Mouse (Mus musculus): Measurements from ENCODE around the gene Agmo. TPM values are rescaled to one million over a fixed set of nuclear protein-coding genes. Genes with fewer than 3 reads are reported as not detected.

The Agmo gene
- total RNA-seq, 1 experiment, result not detected

DNA sequence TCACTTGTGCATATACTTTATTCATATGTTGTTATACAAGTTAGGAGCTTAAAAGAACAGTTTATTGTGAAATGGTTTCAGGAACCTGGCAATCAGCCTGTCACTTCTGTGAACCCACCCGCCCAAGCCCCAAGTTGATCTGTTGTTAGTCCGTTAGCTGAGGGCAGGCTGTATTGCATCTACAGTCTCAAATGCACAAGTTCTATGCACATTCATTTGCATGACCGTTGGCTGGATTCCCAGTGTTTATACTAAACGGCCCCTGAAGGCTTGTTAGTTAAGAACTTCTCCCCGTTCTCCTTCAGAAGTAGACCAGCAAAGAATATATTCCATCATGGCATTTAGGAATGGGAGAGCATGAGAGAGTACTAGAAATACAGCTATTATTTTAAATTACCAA is 102.8 kb downstream of the Agmo start:
- in situ Hi-C loops (cut with MboI; ENCODE audit: low sequenced_read_pairs in 2 of 2, unreplicated experiment in 2 of 2), result no loop called here
- Histone ChIP-seq H3K4me3 (ENCODE audit: insufficient read depth in 1 of 2, low read depth in 1 of 2, low read length in 2 of 2, poor library complexity in 1 of 2, severe bottlenecking in 1 of 2) (no peak overlapping the region), H3K9ac (ENCODE audit: insufficient read depth, low read depth, low read length, poor library complexity, severe bottlenecking) (no peak overlapping the region), H3K9me3 (ENCODE audit: control insufficient read depth, insufficient read depth, low read depth, low read length) (no peaks in the 10 kb centered on the region), H3K4me1 (ENCODE audit: control insufficient read depth in 2 of 2, insufficient read depth in 2 of 2, low read length in 2 of 2, poor library complexity in 1 of 2) (no peaks in the 10 kb centered on the region), H3K27ac (ENCODE audit: insufficient read depth, low read depth, low read length, poor library complexity, severe bottlenecking) (no peak overlapping the region), H3K36me3 (ENCODE audit: control insufficient read depth, insufficient read depth, low read length, poor library complexity, severe bottlenecking) (no peaks in the 10 kb centered on the region)
- no peak for TF ChIP-seq HCFC1 (IDR thresholded peaks at IDR 0.05; ENCODE audit: borderline replicate concordance, insufficient read depth, low read length)
- TF ChIP-seq ZC3H11A (IDR thresholded peaks at IDR 0.05; ENCODE audit: borderline replicate concordance, low read depth, low read length), result no peak
- TF ChIP-seq CHD2 (IDR thresholded peaks at IDR 0.05; ENCODE audit: low read depth, low read length), result no peak
- no peak for TF ChIP-seq MAFK (IDR thresholded peaks at IDR 0.05; ENCODE audit: insufficient read depth, low read depth, low read length)
- TF ChIP-seq ZNF384 (IDR thresholded peaks at IDR 0.05; ENCODE audit: low read depth, low read length), result no peak
- DNase-seq (ENCODE audit: low read depth, low spot score), result no peak

DNA sequence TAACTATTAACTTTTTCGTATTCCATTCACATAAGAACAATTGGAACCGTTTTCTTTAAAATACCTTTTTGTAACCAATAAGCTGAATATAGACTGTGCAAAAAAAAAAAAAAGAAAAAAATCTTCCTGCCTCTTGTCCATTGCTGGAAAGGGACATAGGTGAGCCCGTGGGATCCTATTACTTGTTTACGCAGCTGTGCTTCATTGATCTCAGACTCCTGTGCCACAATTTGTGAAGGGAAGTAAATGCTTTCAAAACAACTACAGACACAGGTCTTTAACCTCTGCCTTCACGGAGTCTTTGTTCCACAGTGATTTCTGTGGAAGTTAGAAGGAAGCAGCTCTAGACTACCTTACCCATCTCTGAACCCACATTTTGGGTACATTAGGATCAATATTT is 104.3 kb downstream of the Agmo start:
- TF ChIP-seq HCFC1 (IDR thresholded peaks at IDR 0.05; ENCODE audit: borderline replicate concordance, insufficient read depth, low read length) (no peak), ZC3H11A (IDR thresholded peaks at IDR 0.05; ENCODE audit: borderline replicate concordance, low read depth, low read length) (no peak), MAFK (IDR thresholded peaks at IDR 0.05; ENCODE audit: insufficient read depth, low read depth, low read length) (no peak), ZNF384 (IDR thresholded peaks at IDR 0.05; ENCODE audit: low read depth, low read length) (no peak), CHD2 (IDR thresholded peaks at IDR 0.05; ENCODE audit: low read depth, low read length) (no peak)
- no peak overlapping the region for H3K4me3 ChIP-seq (ENCODE audit: insufficient read depth in 1 of 2, low read depth in 1 of 2, low read length in 2 of 2, poor library complexity in 1 of 2, severe bottlenecking in 1 of 2)
- DNase-seq (ENCODE audit: low read depth, low spot score), result no peak
- no peaks in the 10 kb centered on the region for H3K4me1 ChIP-seq (ENCODE audit: control insufficient read depth in 2 of 2, insufficient read depth in 2 of 2, low read length in 2 of 2, poor library complexity in 1 of 2)
- no peaks in the 10 kb centered on the region for H3K36me3 ChIP-seq (ENCODE audit: control insufficient read depth, insufficient read depth, low read length, poor library complexity, severe bottlenecking)
- no peak overlapping the region for H3K9ac ChIP-seq (ENCODE audit: insufficient read depth, low read depth, low read length, poor library complexity, severe bottlenecking)
- in situ Hi-C loops (cut with MboI; ENCODE audit: low sequenced_read_pairs in 2 of 2, unreplicated experiment in 2 of 2), result no loop called here
- H3K27ac ChIP-seq (ENCODE audit: insufficient read depth, low read depth, low read length, poor library complexity, severe bottlenecking), result no peak overlapping the region
- no peaks in the 10 kb centered on the region for H3K9me3 ChIP-seq (ENCODE audit: control insufficient read depth, insufficient read depth, low read depth, low read length)

DNA sequence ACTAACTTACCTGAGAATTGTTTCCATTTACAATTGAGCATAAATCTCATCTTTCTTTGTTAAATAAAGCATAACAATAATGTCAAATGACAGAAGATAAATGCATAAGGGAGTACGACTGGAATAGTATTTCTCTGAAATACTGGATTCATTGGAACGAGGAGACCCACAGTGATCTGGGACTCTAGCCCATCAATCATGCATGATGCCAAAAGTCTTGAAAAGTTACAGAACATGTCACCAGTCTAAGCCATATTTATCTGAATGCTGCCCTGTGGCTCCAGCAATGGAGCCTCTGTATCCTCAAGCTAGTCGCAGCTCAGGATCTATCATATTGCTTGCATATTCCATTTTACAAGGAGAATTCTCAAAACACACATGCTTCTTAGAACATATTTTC is 150.9 kb downstream of the Agmo start:
- Histone ChIP-seq H3K9me3 (ENCODE audit: control insufficient read depth, insufficient read depth, low read depth, low read length) (no peaks in the 10 kb centered on the region), H3K27ac (ENCODE audit: insufficient read depth, low read depth, low read length, poor library complexity, severe bottlenecking) (no peak overlapping the region), H3K9ac (ENCODE audit: insufficient read depth, low read depth, low read length, poor library complexity, severe bottlenecking) (no peak overlapping the region), H3K4me1 (ENCODE audit: control insufficient read depth in 2 of 2, insufficient read depth in 2 of 2, low read length in 2 of 2, poor library complexity in 1 of 2) (no peaks in the 10 kb centered on the region), H3K36me3 (ENCODE audit: control insufficient read depth, insufficient read depth, low read length, poor library complexity, severe bottlenecking) (no peaks in the 10 kb centered on the region), H3K4me3 (ENCODE audit: insufficient read depth in 1 of 2, low read depth in 1 of 2, low read length in 2 of 2, poor library complexity in 1 of 2, severe bottlenecking in 1 of 2) (no peak overlapping the region)
- DNase-seq (ENCODE audit: low read depth, low spot score), result no peak
- in situ Hi-C loops (cut with MboI; ENCODE audit: low sequenced_read_pairs in 2 of 2, unreplicated experiment in 2 of 2), result no loop called here
- no peak for TF ChIP-seq MAFK (IDR thresholded peaks at IDR 0.05; ENCODE audit: insufficient read depth, low read depth, low read length)
- TF ChIP-seq ZNF384 (IDR thresholded peaks at IDR 0.05; ENCODE audit: low read depth, low read length), result no peak
- TF ChIP-seq ZC3H11A (IDR thresholded peaks at IDR 0.05; ENCODE audit: borderline replicate concordance, low read depth, low read length), result no peak
- TF ChIP-seq HCFC1 (IDR thresholded peaks at IDR 0.05; ENCODE audit: borderline replicate concordance, insufficient read depth, low read length), result no peak
- TF ChIP-seq CHD2 (IDR thresholded peaks at IDR 0.05; ENCODE audit: low read depth, low read length), result no peak

DNA sequence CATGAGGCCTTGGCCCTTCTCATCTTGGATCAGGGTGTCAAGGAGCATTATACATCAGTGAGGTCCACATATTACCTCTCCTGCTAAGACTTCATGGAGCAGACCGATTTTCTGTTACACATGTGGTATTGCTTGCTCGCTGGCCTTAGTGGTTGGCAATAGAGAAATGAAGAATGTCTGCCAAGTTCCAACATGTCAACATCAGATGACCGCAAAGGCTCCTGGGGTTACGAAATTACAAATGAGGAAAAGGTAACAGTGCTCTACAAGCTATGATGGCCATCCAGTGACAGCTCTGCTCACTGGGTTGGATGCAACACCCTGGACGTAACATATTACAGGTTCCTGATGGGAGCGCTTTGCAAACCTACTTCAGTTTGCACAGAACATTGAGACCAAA is 161.1 kb downstream of the Agmo start:
- Histone ChIP-seq H3K9me3 (ENCODE audit: control insufficient read depth, insufficient read depth, low read depth, low read length) (no peaks in the 10 kb centered on the region), H3K9ac (ENCODE audit: insufficient read depth, low read depth, low read length, poor library complexity, severe bottlenecking) (no peak overlapping the region), H3K4me3 (ENCODE audit: insufficient read depth in 1 of 2, low read depth in 1 of 2, low read length in 2 of 2, poor library complexity in 1 of 2, severe bottlenecking in 1 of 2) (no peak overlapping the region), H3K4me1 (ENCODE audit: control insufficient read depth in 2 of 2, insufficient read depth in 2 of 2, low read length in 2 of 2, poor library complexity in 1 of 2) (no peaks in the 10 kb centered on the region), H3K36me3 (ENCODE audit: control insufficient read depth, insufficient read depth, low read length, poor library complexity, severe bottlenecking) (no peaks in the 10 kb centered on the region), H3K27ac (ENCODE audit: insufficient read depth, low read depth, low read length, poor library complexity, severe bottlenecking) (no peak overlapping the region)
- in situ Hi-C loops (cut with MboI; ENCODE audit: low sequenced_read_pairs in 2 of 2, unreplicated experiment in 2 of 2), result no loop called here
- no peak for DNase-seq (ENCODE audit: low read depth, low spot score)
- TF ChIP-seq HCFC1 (IDR thresholded peaks at IDR 0.05; ENCODE audit: borderline replicate concordance, insufficient read depth, low read length) (no peak), ZNF384 (IDR thresholded peaks at IDR 0.05; ENCODE audit: low read depth, low read length) (no peak), CHD2 (IDR thresholded peaks at IDR 0.05; ENCODE audit: low read depth, low read length) (no peak), ZC3H11A (IDR thresholded peaks at IDR 0.05; ENCODE audit: borderline replicate concordance, low read depth, low read length) (no peak)

DNA sequence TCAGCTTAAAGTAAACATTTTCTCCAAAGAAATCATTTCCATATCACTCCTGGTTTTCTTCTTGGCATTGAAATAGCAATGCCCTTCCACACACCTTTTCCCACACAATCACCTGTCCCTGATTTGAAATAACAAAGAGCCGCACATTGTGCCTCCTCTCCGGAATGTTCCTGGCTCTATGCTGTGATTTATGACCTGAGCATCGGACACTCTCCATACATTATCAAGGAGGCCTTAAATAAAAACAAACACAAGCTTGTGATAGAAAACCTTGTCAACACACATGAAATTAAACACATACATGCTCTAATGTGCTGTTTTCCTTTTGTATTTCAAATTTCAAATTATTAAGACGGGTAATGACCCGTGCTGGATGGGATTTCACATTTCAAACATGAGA is 184.9 kb downstream of the Agmo start:
- no peak for DNase-seq (ENCODE audit: low read depth, low spot score)
- Histone ChIP-seq H3K27ac (ENCODE audit: insufficient read depth, low read depth, low read length, poor library complexity, severe bottlenecking) (no peak overlapping the region), H3K9ac (ENCODE audit: insufficient read depth, low read depth, low read length, poor library complexity, severe bottlenecking) (no peak overlapping the region), H3K4me1 (ENCODE audit: control insufficient read depth in 2 of 2, insufficient read depth in 2 of 2, low read length in 2 of 2, poor library complexity in 1 of 2) (no peaks in the 10 kb centered on the region), H3K36me3 (ENCODE audit: control insufficient read depth, insufficient read depth, low read length, poor library complexity, severe bottlenecking) (no peaks in the 10 kb centered on the region), H3K4me3 (ENCODE audit: insufficient read depth in 1 of 2, low read depth in 1 of 2, low read length in 2 of 2, poor library complexity in 1 of 2, severe bottlenecking in 1 of 2) (no peak overlapping the region), H3K9me3 (ENCODE audit: control insufficient read depth, insufficient read depth, low read depth, low read length) (no peaks in the 10 kb centered on the region)
- in situ Hi-C loops (cut with MboI; ENCODE audit: low sequenced_read_pairs in 2 of 2, unreplicated experiment in 2 of 2), result no loop called here
- TF ChIP-seq ZNF384 (IDR thresholded peaks at IDR 0.05; ENCODE audit: low read depth, low read length) (no peak), MAFK (IDR thresholded peaks at IDR 0.05; ENCODE audit: insufficient read depth, low read depth, low read length) (no peak), HCFC1 (IDR thresholded peaks at IDR 0.05; ENCODE audit: borderline replicate concordance, insufficient read depth, low read length) (no peak), CHD2 (IDR thresholded peaks at IDR 0.05; ENCODE audit: low read depth, low read length) (no peak), ZC3H11A (IDR thresholded peaks at IDR 0.05; ENCODE audit: borderline replicate concordance, low read depth, low read length) (no peak)

Data from ES-E14 (cell line).